Mouse (Mus musculus): ENCODE measurements around the gene Gse1. TPM values are rescaled to one million over a fixed set of nuclear protein-coding genes. Genes with fewer than 3 reads are reported as not detected.

Gse1 gene
- polyA plus RNA-seq, 1 experiment from 2014 or later: 17.8 TPM

DNA sequence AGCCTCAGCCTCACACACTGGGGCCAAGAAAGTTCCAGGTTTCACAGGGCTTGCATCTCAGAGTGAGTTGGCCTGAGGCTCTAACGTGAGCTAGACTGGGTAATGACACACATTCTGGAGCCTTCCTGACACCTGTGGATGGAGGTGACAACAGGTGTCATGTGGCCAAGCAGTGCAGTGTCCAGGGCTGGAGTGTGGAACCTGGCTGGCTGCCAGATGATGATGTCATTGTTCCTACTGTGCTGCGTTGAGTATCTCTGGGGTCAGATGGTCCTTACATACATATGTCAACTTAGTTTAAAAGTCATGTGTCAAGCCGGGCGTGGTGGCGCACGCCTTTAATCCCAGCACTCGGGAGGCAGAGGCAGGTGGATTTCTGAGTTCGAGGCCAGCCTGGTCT, 51.2 kb downstream of the Gse1 start:
- no peak for DNase-seq (ENCODE audit: low spot score)
- Histone ChIP-seq H3K4me1 (replicated peaks; ENCODE audit: control insufficient read depth, insufficient read depth, low read length) (peaks cover 30% of the 10 kb centered on the region), H3K36me3 (ENCODE audit: control insufficient read depth, insufficient read depth, low read length) (no peaks in the 10 kb centered on the region), H3K9ac (ENCODE audit: low read depth, low read length) (no peak overlapping the region), H3K4me2 (replicated peaks; ENCODE audit: low read depth, low read length) (no peak overlapping the region), H3K27me3 (ENCODE audit: control insufficient read depth, insufficient read depth, low read length) (no peaks in the 10 kb centered on the region; the same call in 1 of the 2 replicates), H3K4me3 (ENCODE audit: low read depth, low read length) (no peak overlapping the region), H3K27ac (ENCODE audit: low read depth, low read length) (no peak overlapping the region), H3K9me3 (ENCODE audit: control insufficient read depth, low read length) (no peaks in the 10 kb centered on the region)
- no peak for ATAC-seq (ENCODE audit: low FRiP score)
- 87% methylated on average over 7 of the region's 8 CpGs for WGBS

DNA sequence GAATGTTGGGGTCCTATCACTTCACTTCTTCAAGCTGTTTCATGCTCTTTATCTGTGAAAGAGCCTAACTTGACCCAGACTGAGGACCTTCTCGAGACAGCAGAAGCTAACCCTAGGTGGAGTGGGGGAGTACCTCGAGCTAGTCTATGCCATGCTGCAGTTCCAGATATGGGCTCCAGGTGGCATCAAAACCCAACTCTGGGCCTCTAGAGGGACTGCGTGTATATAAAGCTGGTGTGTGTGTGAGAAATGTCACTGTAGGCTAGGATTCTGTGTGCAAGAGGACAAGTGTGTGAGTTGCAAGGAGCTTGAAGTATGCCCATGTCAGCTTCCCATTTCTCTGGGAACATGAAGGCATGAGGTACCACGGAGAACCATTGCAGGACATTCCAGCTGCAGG, 53.2 kb downstream of the Gse1 start:
- Histone ChIP-seq H3K9me3 (ENCODE audit: control insufficient read depth, low read length) (no peaks in the 10 kb centered on the region), H3K4me2 (replicated peaks; ENCODE audit: low read depth, low read length) (no peak overlapping the region), H3K4me3 (ENCODE audit: low read depth, low read length) (no peak overlapping the region), H3K36me3 (ENCODE audit: control insufficient read depth, insufficient read depth, low read length) (no peaks in the 10 kb centered on the region), H3K27me3 (ENCODE audit: control insufficient read depth, insufficient read depth, low read length) (peaks cover 3% of the 10 kb centered on the region), H3K4me1 (replicated peaks; ENCODE audit: control insufficient read depth, insufficient read depth, low read length) (peaks cover 27% of the 10 kb centered on the region), H3K27ac (ENCODE audit: low read depth, low read length) (0 out of 2 replicates have a peak overlapping the region, but pooled peaks have one; percentile 30), H3K9ac (ENCODE audit: low read depth, low read length) (no peak overlapping the region)
- 23% methylated on average over 4 of the region's 4 CpGs for WGBS
- peak; percentile 92 for DNase-seq (ENCODE audit: low spot score)
- ATAC-seq (ENCODE audit: low FRiP score): peak; percentile 46; the same call in 1 of the 2 replicates

- WGBS: 37% methylated on average over 5 of the region's 5 CpGs
- H3K4me2 ChIP-seq (replicated peaks; ENCODE audit: low read depth, low read length): no peak overlapping the region
These were observed 54.2 kb downstream of the Gse1 start for GRCm38 (mm10) chr8:120282465-120282864.

GRCm38 (mm10) chr8:120284265-120284664, 56.0 kb downstream of the Gse1 start:
- Histone ChIP-seq H3K4me3 (ENCODE audit: low read depth, low read length) (no peak overlapping the region), H3K9me3 (ENCODE audit: control insufficient read depth, low read length) (no peaks in the 10 kb centered on the region), H3K9ac (ENCODE audit: low read depth, low read length) (peak overlapping the region; percentile 42; the same call in 1 of the 2 replicates), H3K36me3 (ENCODE audit: control insufficient read depth, insufficient read depth, low read length) (no peaks in the 10 kb centered on the region), H3K27me3 (ENCODE audit: control insufficient read depth, insufficient read depth, low read length) (peaks cover 3% of the 10 kb centered on the region; the same call in 1 of the 2 replicates), H3K4me1 (replicated peaks; ENCODE audit: control insufficient read depth, insufficient read depth, low read length) (peaks cover 30% of the 10 kb centered on the region), H3K27ac (ENCODE audit: low read depth, low read length) (peak overlapping the region; percentile 40; the same call in 1 of the 2 replicates), H3K4me2 (replicated peaks; ENCODE audit: low read depth, low read length) (no peak overlapping the region)
- ATAC-seq (ENCODE audit: low FRiP score): no peak
- DNase-seq (ENCODE audit: low spot score): no peak
- WGBS: 38% methylated on average over 9 of the region's 9 CpGs

More at GRCm38 (mm10) chr8:120282465-120282864, 54.2 kb downstream of the Gse1 start:
- peak overlapping the region; percentile 19; the same call in 1 of the 2 replicates for H3K27ac ChIP-seq (ENCODE audit: low read depth, low read length)
- DNase-seq (ENCODE audit: low spot score) (no peak), ATAC-seq (ENCODE audit: low FRiP score) (no peak)
- H3K27me3 ChIP-seq (ENCODE audit: control insufficient read depth, insufficient read depth, low read length): peaks cover 3% of the 10 kb centered on the region
- H3K4me3 ChIP-seq (ENCODE audit: low read depth, low read length): no peak overlapping the region
- H3K36me3 ChIP-seq (ENCODE audit: control insufficient read depth, insufficient read depth, low read length): no peaks in the 10 kb centered on the region
- H3K4me1 ChIP-seq (replicated peaks; ENCODE audit: control insufficient read depth, insufficient read depth, low read length): peaks cover 20% of the 10 kb centered on the region
- H3K9ac ChIP-seq (ENCODE audit: low read depth, low read length): peak overlapping the region; percentile 36; the same call in 1 of the 2 replicates
- no peaks in the 10 kb centered on the region for H3K9me3 ChIP-seq (ENCODE audit: control insufficient read depth, low read length)

GRCm38 (mm10) chr8:120285033-120285432, 56.8 kb downstream of the Gse1 start:
- H3K4me3 ChIP-seq (ENCODE audit: low read depth, low read length): no peak overlapping the region
- WGBS: 49% methylated on average over 3 of the region's 3 CpGs
- H3K4me2 ChIP-seq (replicated peaks; ENCODE audit: low read depth, low read length): no peak overlapping the region
- peak overlapping the region; percentile 11; the same call in 1 of the 2 replicates for H3K9ac ChIP-seq (ENCODE audit: low read depth, low read length)
- peak overlapping the region; percentile 40; the same call in 1 of the 2 replicates for H3K27ac ChIP-seq (ENCODE audit: low read depth, low read length)
- peaks cover 37% of the 10 kb centered on the region for H3K4me1 ChIP-seq (replicated peaks; ENCODE audit: control insufficient read depth, insufficient read depth, low read length)
- H3K36me3 ChIP-seq (ENCODE audit: control insufficient read depth, insufficient read depth, low read length): no peaks in the 10 kb centered on the region
- H3K9me3 ChIP-seq (ENCODE audit: control insufficient read depth, low read length): no peaks in the 10 kb centered on the region
- ATAC-seq (ENCODE audit: low FRiP score): no peak
- H3K27me3 ChIP-seq (ENCODE audit: control insufficient read depth, insufficient read depth, low read length): peaks cover 3% of the 10 kb centered on the region; the same call in 1 of the 2 replicates
- no peak for DNase-seq (ENCODE audit: low spot score)

GRCm38 (mm10) chr8:120285878-120286277, 57.6 kb downstream of the Gse1 start:
- H3K36me3 ChIP-seq (ENCODE audit: control insufficient read depth, insufficient read depth, low read length): no peaks in the 10 kb centered on the region
- H3K4me2 ChIP-seq (replicated peaks; ENCODE audit: low read depth, low read length): no peak overlapping the region
- no peak overlapping the region for H3K27ac ChIP-seq (ENCODE audit: low read depth, low read length)
- WGBS: 84% methylated on average over 9 of the region's 9 CpGs
- H3K9ac ChIP-seq (ENCODE audit: low read depth, low read length): no peak overlapping the region
- peaks cover 42% of the 10 kb centered on the region for H3K4me1 ChIP-seq (replicated peaks; ENCODE audit: control insufficient read depth, insufficient read depth, low read length)
- ATAC-seq (ENCODE audit: low FRiP score): no peak
- H3K27me3 ChIP-seq (ENCODE audit: control insufficient read depth, insufficient read depth, low read length): peaks cover 3% of the 10 kb centered on the region; the same call in 1 of the 2 replicates
- H3K4me3 ChIP-seq (ENCODE audit: low read depth, low read length): no peak overlapping the region
- no peaks in the 10 kb centered on the region for H3K9me3 ChIP-seq (ENCODE audit: control insufficient read depth, low read length)
- no peak for DNase-seq (ENCODE audit: low spot score)

DNA sequence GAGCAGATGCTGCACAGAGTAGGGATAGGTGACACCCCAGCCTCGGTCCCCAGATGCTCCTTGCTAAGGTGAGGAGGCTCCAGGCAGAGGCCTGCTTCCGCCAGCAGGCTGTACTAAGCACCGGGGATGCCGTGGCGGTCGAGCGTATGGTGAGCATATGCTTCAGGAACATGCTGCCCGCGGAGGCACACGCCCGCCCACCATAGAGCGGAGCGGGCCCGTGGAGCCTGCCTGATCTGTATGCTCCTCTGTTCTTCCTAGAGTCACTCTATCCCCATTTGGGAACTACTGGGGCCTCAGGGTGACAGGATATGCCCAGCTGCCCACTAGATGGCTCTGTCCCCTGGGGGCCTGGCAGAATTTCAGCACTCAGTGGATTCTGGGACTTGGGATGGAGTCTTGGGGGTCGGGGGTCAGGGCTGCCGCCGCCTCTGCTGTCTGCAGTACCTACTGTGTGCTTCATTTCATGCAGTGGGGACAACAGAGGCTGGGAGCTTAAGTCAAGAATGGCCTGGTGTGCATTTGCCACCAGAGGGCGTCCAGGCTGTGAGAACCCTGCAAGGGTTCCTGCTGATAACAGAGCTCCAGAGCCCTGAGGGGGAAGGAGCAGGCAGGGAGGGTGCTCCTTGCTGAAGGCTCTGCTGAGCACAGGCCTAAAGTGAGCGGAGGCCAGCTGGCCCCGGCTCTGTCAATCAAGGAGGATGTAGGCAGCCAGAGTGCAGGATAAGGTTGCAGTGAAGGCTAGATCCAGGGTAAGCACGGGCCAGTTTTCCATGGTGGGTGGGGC, 60.1 kb downstream of the Gse1 start:
- Histone ChIP-seq H3K27me3 (ENCODE audit: control insufficient read depth, insufficient read depth, low read length) (peaks cover 3% of the 10 kb centered on the region; the same call in 1 of the 2 replicates), H3K36me3 (ENCODE audit: control insufficient read depth, insufficient read depth, low read length) (no peaks in the 10 kb centered on the region), H3K4me2 (replicated peaks; ENCODE audit: low read depth, low read length) (no peak overlapping the region), H3K9ac (ENCODE audit: low read depth, low read length) (no peak overlapping the region), H3K4me1 (replicated peaks; ENCODE audit: control insufficient read depth, insufficient read depth, low read length) (peaks cover 54% of the 10 kb centered on the region), H3K27ac (ENCODE audit: low read depth, low read length) (peak overlapping the region; percentile 27), H3K4me3 (ENCODE audit: low read depth, low read length) (no peak overlapping the region), H3K9me3 (ENCODE audit: control insufficient read depth, low read length) (no peaks in the 10 kb centered on the region)
- WGBS: 34% methylated on average over 20 of the region's 21 CpGs
- ATAC-seq (ENCODE audit: low FRiP score) (no peak; the same call in 1 of the 2 replicates), DNase-seq (ENCODE audit: low spot score) (peak; percentile 80)

DNA sequence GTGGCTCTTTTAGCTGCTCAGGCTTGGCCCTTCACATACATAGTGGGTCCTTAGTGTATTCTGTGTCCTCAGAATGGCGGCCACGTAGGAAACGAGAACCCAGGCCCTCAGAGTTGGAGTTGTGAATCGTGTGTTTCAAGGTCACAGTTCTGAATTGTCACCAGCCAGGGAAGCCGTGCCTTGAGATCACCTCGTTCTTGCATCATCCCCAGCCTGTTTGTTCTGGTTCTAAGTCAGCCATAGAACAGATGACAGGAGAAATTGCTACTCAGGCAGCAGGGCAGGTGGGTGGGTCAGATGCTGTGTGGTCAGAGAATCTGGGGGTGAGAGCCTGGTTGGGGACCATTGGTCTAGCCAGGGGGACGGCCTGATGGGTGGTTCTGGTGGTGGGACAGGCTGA, 60.9 kb downstream of the Gse1 start:
- WGBS: 81% methylated on average over 7 of the region's 7 CpGs
- Histone ChIP-seq H3K27me3 (ENCODE audit: control insufficient read depth, insufficient read depth, low read length) (peaks cover 3% of the 10 kb centered on the region; the same call in 1 of the 2 replicates), H3K4me1 (replicated peaks; ENCODE audit: control insufficient read depth, insufficient read depth, low read length) (peaks cover 62% of the 10 kb centered on the region), H3K36me3 (ENCODE audit: control insufficient read depth, insufficient read depth, low read length) (no peaks in the 10 kb centered on the region), H3K4me2 (replicated peaks; ENCODE audit: low read depth, low read length) (no peak overlapping the region), H3K9ac (ENCODE audit: low read depth, low read length) (no peak overlapping the region), H3K9me3 (ENCODE audit: control insufficient read depth, low read length) (no peaks in the 10 kb centered on the region), H3K4me3 (ENCODE audit: low read depth, low read length) (no peak overlapping the region), H3K27ac (ENCODE audit: low read depth, low read length) (peak overlapping the region; percentile 27)
- no peak for DNase-seq (ENCODE audit: low spot score)
- no peak for ATAC-seq (ENCODE audit: low FRiP score)

All from hindbrain, embryonic 11.5 days (tissue).